9 mouse cellular contexts compared by ENCODE assay signal in the genomic region with DNA sequence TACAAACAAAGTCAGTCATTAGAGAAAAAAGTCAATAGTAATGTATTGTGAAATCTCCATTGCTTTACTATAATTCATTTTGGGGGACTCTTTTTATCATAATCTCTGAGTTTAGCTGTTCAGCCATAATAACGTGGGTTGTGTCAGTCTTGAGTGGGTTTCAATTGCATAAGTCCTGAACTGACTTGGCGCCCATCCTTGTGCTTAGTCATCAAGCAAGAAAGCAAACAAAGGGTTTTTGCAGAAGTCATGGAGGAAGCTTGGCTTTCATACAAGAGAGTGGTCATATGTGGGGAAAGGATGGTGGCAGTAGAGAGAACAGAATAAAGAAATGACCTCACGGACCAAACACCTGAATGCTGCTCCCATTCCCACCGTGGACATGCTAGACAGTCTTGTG.
"Had no signal": no experiment of that assay in that cellular context is flagged by ENCODE, and none has a peak within 500 bp of the region (broad histone marks: within the 10 kb centered on the region; RNA-seq: fewer than 3 reads in every experiment).

No protein-coding gene starts in this region.

- H3K4me3 ChIP-seq: kidney, embryonic 15.5 days; limb, embryonic 15.5 days; midbrain, embryonic 12.5 days; stomach, embryonic 15.5 days had no signal

- H3K27me3 ChIP-seq: kidney, embryonic 15.5 days; limb, embryonic 15.5 days; midbrain, embryonic 12.5 days; stomach, embryonic 15.5 days had no signal

- H3K4me1 ChIP-seq: kidney, embryonic 15.5 days; limb, embryonic 15.5 days; midbrain, embryonic 12.5 days; stomach, embryonic 15.5 days had no signal

- H3K27ac ChIP-seq: kidney, embryonic 15.5 days; limb, embryonic 15.5 days; liver, embryonic 14.5 days; midbrain, embryonic 12.5 days; stomach, embryonic 15.5 days had no signal

- H3K36me3 ChIP-seq: kidney, embryonic 15.5 days; limb, embryonic 15.5 days; midbrain, embryonic 12.5 days; stomach, embryonic 15.5 days had no signal

- DNase-seq: kidney, postnatal 14 days; thymus, adult 2 months; thymus, postnatal 36 days had no signal

- ATAC-seq: midbrain, embryonic 16.5 days had no signal
